Mouse (Mus musculus) small intestine, adult 2 months (tissue): Measurements from ENCODE around the gene Cacna1c.

Source experiments
- CTCF ChIP-seq: fragments of 200-500 bp; IDR thresholded peaks from 2 replicates; pipeline ENCODE4 v1.5.1; 2012; ENCODE audit warnings: low read depth, mild to moderate bottlenecking, control low read depth, inconsistent platforms, low read length, moderate library complexity, mixed read lengths; ENCODE audit not compliant: insufficient replicate concordance, insufficient read length; ENCODE audit errors: extremely low read depth
- POLR2A ChIP-seq: fragments of 200-500 bp; IDR thresholded peaks from 2 replicates; pipeline ENCODE4 v1.6.1; 2012; ENCODE audit warnings: low read depth, mild to moderate bottlenecking, control low read depth, inconsistent platforms, low read length, moderate library complexity

DNA sequence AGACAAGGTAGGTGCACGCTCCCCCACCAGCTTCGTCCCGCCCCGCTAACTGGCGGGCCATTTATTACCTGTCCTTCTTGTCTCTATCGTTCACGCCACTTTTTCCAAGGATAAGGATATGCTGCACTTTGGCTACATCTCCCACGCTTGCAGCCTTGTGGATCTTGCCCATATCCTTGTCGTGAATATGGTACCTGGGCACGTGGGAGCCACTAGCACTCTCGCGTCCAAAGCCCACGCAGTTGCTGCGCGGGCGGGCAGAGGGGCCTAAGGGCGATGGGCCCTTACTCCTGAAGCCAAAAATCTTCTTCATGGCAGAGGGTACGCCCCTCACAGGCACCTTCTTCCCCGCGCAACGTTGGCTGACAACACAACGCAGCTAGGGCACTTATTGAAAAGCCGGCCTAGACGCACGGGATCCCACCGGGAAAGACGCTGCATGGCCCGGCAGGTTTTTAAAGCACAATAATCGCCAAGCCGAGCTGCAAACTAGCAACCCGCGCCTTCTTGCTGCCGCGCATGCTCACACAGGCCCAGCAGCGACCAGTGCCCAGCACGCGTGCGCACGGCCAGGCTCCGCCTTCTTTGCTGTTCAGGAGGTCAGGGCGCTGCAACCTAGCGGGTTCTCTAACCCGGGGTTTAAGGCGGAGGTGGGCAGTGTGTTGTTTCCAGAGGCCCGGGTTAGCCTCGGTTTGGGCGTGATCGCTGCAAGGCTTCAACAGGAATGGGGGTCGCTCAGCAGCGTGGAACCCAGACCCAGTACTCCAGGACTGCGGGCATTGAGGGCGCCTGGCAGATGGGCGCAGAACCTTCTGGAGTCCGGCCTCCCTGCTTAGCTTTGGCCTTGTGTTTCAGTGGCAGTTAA is 634.2 kb downstream of the Cacna1c start, which contains the start of gene Ankrd26:
- no peak for TF ChIP-seq CTCF
- peak; percentile 75; the same call in 1 of the 2 replicates for TF ChIP-seq POLR2A
